Mouse (Mus musculus): ENCODE data around the gene Maml1.

Maml1 gene

GRCm38 (mm10) chr11:50240235-50240911 is 51.7 kb downstream of the Maml1 start:
- in situ Hi-C loops (cut with MseI, MboI): no loop called here

DNA sequence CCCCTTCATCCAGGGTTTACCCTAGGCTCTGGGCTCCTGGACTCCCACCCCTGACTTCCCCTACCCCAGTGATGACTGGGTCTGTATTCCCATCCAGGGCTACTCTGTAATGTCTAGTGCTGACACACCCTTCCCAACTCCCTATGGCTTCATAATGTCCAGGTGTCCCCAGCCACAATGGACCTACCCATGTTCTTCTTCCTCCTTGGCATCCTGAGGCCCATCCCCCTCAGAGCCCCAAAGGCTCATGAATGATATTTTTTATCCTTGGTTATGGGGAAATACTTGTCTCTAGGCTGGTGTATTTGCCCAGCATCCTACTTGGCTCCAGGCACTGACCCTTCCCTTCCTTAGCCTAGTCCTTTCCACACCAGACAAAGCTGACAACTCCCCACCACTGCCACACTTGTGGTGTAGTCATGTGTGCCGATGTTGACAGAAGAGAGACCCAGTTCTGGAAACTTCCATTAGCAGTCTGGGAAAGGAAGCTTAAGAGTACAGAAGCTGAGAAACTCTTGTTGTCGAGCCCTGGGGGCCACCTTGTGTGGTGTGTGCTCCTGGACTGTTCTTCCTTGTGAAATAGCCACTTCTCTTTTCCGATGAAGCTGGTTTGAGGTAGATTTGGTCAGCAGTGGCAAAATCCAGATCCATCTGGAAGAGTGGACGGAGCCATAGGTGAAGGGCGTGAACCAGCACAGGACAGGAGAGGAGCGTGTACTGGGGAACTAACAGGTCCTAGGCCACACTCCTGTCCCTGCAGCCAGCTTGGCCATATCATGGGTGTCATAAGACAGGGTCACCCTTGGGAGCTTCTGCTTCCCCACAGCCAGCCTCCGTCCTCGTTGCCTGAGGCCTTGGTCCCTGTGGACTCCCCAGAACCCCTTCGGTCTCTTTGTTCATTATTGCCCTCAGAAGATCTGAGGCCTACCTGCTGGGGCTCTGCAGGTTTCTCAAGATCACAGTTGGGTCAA is 53.0 kb downstream of the Maml1 start:
- in situ Hi-C loops (cut with MseI, MboI): no loop called here

- in situ Hi-C loops (cut with MseI, MboI): no loop called here
These were observed 53.8 kb downstream of the Maml1 start, which contains the start of gene Ltc4s for GRCm38 (mm10) chr11:50238324-50238723. Ltc4s (minus strand) TSS chr11:50238616.

DNA sequence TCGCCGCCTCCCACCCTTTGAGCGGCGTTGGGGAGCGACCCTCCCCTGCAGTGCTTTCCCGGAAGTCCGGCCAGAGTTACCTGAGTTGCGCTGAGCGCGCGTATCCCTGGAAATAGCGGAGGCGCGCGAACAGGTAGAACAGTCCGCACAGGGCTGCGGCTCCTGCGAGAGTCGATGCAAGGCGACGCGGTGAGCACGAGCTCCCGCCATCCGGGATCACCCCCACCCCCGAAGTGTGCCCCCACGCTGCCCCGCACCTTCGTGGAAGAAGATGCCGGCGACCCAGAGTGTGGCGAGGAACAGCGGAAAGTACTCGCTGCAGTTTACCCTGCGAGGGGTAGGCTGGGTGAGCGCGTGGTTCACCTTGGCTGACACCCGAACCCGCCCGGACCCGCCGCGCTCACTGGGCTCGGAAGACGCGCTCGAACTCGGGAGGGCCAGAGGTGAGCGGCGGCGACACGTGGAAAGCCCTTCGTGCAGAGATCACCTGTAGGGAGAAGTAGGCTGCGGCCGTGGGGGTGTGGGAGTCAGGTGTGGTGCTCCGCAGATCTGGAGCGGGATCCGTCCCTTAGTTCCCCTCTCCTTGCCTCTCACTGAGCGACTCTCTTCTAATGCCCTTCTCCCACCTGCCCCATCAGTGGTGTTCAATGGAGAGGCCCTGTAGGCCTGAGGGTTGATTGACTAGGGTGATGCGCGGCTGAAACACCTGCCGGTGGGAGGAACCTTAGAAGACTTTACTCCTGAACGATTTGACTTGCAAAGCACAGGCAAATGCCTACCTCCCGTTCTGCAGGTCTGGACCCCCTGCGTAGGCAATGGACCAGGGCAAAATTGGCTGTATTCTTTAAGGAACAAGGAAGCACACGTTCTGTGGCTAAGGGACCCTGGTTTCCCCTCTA is 54.9 kb downstream of the Maml1 start:
- in situ Hi-C loops (cut with MseI, MboI): no loop called here

- in situ Hi-C loops (cut with MseI, MboI): no loop called here
These were observed 55.6 kb downstream of the Maml1 start for GRCm38 (mm10) chr11:50236540-50236936.

- in situ Hi-C loops (cut with MseI, MboI): no loop called here
These were observed 57.5 kb downstream of the Maml1 start for GRCm38 (mm10) chr11:50234606-50235005.

DNA sequence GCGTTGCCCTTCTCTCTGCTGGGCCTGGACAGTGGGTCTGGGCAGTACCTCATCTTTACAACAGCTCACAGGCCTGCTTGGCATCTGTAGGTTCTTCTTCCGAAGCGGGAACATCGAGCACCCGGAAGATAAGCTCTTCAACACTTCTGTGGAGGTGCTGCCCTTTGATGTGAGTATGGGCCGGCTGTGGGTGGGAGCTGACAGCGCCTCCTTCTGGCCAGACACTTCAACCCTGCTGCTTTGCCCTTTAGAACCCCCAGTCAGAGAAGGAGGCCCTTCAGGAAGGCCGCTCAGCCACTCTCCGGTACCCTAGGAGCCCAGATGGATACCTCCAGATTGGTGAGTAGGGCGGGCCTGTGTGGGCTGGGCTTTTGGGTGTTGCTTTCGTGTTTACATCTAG is 58.1 kb downstream of the Maml1 start:
- in situ Hi-C loops (cut with MseI, MboI): no loop called here

- in situ Hi-C loops (cut with MseI, MboI): no loop called here
These were observed 59.1 kb downstream of the Maml1 start for GRCm38 (mm10) chr11:50233022-50233421.

DNA sequence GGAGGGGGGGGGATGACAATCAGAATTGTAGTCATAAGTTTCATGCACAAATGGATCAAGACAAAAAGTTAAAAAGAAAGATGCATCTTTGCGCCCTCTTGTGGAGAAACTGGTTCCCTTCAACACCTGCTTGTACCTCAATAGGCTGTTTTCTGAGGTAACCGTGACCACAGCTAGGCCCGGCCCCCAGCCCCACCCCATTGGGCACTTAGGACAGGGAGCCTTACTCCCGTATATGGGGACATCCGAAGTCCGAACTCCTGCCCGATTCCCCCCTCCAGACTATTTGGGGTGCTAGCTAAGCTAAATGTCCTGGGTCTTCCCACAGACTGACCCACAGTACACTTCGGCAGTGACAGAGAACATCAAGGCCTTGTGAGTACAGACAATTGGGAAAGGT is 60.7 kb downstream of the Maml1 start:
- in situ Hi-C loops (cut with MseI, MboI): no loop called here

DNA sequence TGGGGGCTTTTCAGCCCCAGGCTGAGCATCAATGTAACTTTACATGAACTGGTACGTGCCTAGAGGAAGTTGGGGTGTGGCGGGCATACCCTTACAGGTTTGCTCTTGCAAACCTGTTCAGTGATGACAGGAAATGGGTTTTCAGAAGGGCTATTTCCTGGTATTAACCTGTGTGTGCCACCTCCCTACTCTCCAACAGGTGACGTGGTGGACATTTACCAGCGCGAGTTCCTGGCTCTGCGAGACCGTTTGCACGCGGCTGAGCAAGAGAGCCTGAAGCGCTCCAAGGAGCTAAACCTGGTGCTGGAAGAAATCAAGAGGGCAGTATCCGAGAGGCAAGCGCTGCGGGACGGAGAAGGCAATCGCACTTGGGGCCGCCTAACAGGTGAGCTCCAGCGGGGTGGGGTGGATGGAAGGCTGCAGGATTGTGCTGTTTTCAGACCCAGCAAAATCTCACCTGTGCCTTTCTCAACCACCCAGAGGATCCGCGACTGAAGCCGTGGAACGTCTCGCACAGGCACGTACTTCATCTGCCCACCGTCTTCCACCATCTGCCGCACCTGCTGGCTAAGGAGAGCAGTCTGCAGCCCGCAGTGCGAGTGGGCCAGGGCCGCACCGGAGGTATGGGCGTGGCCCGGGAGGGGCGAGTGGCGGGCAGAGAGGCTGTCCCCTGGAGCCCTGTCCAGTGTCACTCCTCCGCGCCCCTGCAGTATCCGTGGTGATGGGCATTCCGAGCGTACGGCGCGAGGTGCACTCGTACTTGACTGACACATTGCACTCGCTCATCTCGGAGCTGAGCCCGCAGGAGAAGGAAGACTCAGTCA is 61.4 kb downstream of the Maml1 start:
- in situ Hi-C loops (cut with MseI, MboI): no loop called here

DNA sequence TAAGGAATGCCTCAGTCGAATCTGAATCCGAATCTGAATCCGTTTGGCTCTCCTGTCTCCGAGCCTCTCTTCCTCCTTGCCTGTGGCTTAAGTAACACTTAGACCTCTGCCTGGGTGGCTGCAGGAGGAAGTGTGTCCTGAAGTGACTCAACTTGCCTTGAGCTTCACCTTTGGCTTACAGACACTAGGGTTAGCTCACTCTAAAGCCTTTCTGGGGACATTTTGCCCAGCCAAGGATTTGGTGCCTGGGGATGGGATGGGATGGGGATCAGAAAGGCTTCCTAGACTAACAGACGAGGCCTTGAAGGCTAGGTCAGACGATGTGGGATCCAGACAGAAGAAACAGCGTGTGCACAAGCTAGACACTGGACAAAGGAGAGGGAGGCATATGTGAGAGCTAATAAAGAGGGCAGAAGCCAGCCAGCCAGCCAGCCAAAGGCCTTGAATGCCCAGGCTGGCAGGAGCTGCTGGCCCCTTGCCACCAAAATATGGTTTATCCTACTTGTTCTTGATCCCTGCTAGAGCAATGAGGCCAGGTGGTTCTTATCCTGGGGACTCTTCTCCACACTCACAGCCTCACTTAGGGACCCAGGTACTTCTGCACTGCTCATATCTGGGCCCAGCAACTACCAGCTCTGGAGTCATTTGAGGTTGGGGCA is 62.7 kb downstream of the Maml1 start:
- in situ Hi-C loops (cut with MseI, MboI): no loop called here

- in situ Hi-C loops (cut with MseI, MboI): no loop called here
These were observed 63.3 kb downstream of the Maml1 start for GRCm38 (mm10) chr11:50228772-50229171.

DNA sequence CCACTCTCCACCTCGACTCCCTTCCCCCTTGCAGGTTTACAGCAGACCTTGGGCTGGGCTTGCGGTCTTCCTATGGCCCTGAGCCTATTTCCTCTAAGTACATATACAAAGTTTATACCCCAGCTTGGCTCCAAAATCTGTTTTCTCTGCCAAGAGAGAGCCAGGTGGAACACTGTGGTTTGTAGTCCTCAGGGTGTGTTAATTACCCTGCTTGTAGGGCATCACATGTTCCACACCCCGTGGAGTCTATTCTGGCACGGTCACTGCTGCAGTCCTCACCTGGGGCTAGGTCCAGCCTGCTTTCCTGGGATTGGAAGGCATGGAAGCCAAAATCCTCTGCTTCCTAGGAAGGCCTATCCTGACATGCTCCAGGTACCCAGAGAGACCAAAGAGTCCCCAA is 64.4 kb downstream of the Maml1 start:
- in situ Hi-C loops (cut with MseI, MboI): no loop called here

DNA sequence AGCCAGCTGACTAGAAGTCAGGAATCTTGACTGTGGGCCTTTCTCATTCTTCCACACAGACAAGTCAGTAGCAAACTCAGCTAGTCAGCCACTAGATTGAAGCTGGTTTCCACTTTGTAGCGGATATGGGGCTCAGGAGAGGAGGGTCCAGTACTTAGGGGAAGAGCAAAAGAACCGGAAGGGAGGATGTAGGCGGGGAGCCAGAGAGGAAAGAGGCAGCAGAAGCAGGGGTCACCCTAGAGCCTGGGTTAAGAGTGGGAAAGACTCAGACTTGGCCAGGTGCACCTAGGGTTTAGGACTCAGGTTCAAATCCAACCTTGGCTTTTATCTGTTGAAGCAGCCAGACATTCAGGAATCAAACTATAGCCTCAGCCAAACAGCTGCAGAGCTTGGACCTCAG is 64.9 kb downstream of the Maml1 start:
- in situ Hi-C loops (cut with MseI, MboI): no loop called here

- in situ Hi-C loops (cut with MseI, MboI): no loop called here
These were observed 65.7 kb downstream of the Maml1 start for GRCm38 (mm10) chr11:50226406-50226805.

GRCm38 (mm10) chr11:50225611-50226378 is 66.3 kb downstream of the Maml1 start:
- in situ Hi-C loops (cut with MseI, MboI): no loop called here

DNA sequence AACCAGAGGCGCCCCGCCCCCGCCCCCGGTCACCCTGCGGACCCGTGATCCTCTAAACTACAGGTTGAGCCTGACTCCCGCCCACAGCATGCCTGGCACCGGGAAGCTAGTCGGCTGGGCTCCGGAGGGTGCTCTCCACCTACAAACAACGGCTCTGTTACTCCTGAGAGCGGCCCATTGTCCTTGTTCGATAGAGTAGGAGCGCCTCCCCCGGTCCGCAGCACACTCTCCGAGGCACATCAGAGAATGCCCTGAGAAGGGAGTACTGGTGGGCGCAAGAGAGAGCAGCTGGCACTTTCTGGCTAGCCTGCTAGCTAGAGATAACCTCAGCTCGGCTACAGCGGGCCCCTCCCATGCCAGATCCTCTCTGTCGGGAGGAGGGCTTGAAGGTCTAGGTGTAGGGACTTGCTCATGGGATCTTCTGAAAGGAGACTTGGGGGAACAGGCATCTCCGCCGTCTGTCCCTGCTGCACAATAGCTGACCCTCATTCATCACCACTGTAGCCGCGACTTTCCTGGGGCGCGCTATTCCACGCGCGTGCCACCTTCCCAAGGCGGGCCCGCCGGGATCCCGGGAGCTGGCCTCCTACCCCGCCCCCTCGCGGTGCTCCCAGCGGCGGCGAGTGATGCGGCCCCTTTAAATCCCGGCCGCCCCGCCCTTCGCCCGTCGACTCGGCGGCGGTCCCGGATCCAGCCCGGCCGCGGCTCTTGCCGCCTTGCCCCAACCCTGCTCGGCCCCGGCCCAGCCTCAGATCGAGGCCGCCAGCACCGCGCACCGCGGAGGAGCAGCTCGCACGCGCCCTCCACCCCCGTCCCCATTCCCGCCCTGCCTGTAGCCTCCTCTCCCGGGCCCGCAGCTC is 67.2 kb downstream of the Maml1 start:
- in situ Hi-C loops (cut with MseI, MboI): no loop called here

DNA sequence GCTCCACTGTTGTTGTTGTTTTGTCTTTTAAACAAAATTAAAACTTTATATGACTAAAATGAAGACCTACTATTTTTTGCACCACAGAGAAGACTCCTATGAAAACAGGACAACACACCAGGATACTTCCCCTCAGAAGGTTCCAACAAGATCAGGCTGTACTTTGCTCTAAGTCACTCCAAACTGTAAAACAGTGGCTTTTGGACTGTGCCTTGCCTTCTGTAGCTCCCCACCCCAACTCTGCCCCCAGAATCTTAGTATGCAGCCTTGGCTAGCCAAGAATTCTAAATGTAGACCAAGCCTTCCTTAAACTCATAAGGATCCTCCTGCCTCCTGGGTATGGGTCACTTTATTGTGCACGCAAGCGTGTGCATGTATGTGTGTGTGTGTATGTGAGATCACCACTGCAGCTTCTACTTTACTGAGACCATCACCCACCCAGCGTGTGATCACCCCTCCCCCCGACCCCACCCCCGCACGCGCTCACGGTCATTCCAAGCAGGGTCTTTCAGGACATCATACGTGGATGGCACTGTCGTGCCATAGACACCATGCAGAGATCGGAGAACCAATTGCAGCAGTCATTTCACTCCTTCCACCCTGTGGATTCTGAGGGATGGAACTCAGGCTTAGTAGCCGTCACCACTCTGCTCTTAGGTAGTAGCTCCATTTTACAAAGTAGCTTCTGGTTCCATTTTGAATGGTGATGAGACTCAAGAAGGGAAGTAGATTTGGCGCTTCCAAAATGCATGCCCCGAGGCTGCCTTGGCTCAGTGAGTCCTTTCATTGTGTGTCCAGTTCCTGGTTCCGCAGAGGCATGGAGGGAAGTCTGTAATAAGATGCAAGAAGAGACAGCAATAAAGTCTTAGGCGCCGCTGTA is 68.1 kb downstream of the Maml1 start:
- in situ Hi-C loops (cut with MseI, MboI): no loop called here

All from mouse trophoblast stem cell (cell line).